ENCODE assay signal across 33 mouse cellular contexts in genomic region chr11:26721173-26721572, GRCm38 (mm10).
"Had no signal": no experiment of that assay in that cellular context is flagged by ENCODE, and none has a peak within 500 bp of the region (broad histone marks: within the 10 kb centered on the region; RNA-seq: fewer than 3 reads in every experiment).

No protein-coding gene starts in this region.

- H3K4me1 ChIP-seq: heart, embryonic 10.5 days; heart, embryonic 12.5 days; heart, embryonic 13.5 days; heart, embryonic 15.5 days; hindbrain, embryonic 10.5 days; hindbrain, embryonic 12.5 days; hindbrain, embryonic 13.5 days; hindbrain, embryonic 15.5 days; kidney, embryonic 15.5 days had no signal

- ATAC-seq: hindbrain, embryonic 16.5 days; hindbrain, postnatal 0 days; inflammation-experienced regulatory T-cells, adult 6 months had no signal

- H3K9me3 ChIP-seq: heart, embryonic 10.5 days; heart, embryonic 12.5 days; heart, embryonic 13.5 days; heart, embryonic 15.5 days; hindbrain, embryonic 10.5 days; hindbrain, embryonic 12.5 days; hindbrain, embryonic 13.5 days; hindbrain, embryonic 15.5 days; kidney, embryonic 15.5 days had no signal

- H3K4me2 ChIP-seq: heart, embryonic 11.5 days; heart, embryonic 12.5 days; heart, embryonic 13.5 days; heart, embryonic 15.5 days; hindbrain, embryonic 12.5 days; hindbrain, embryonic 13.5 days; hindbrain, embryonic 14.5 days; hindbrain, embryonic 15.5 days; kidney, embryonic 15.5 days had no signal

- H3K4me3 ChIP-seq: heart, embryonic 10.5 days; heart, embryonic 12.5 days; heart, embryonic 13.5 days; heart, embryonic 15.5 days; hindbrain, embryonic 10.5 days; hindbrain, embryonic 12.5 days; hindbrain, embryonic 13.5 days; hindbrain, embryonic 15.5 days; kidney, embryonic 15.5 days; layer of hippocampus, adult 2 months; left cerebral cortex, adult 2 months had no signal

- H3K9ac ChIP-seq: heart, embryonic 12.5 days; heart, embryonic 13.5 days; heart, embryonic 15.5 days; hindbrain, embryonic 12.5 days; hindbrain, embryonic 13.5 days; hindbrain, embryonic 14.5 days; hindbrain, embryonic 15.5 days; kidney, embryonic 15.5 days had no signal

- H3K27ac ChIP-seq: heart, embryonic 10.5 days; heart, embryonic 13.5 days; heart, embryonic 15.5 days; hindbrain, embryonic 10.5 days; hindbrain, embryonic 12.5 days; hindbrain, embryonic 13.5 days; hindbrain, embryonic 14.5 days; hindbrain, embryonic 15.5 days; hindbrain, postnatal 0 days; kidney, embryonic 15.5 days; kidney, postnatal 0 days; layer of hippocampus, adult 2 months; left cerebral cortex, adult 2 months had no signal

- DNase-seq: heart, postnatal 10 days; heart, postnatal 14 days; heart, postnatal 36 days; heart, postnatal 4 days; kidney, adult 11 months; kidney, adult 18-20 months; kidney, adult 2 months; kidney, adult 8-10 months; kidney, adult 9 months; kidney, postnatal 10 days; kidney, postnatal 14 days; kidney, postnatal 25 days; kidney, postnatal 36 days; kidney, postnatal 4 days; layer of hippocampus, adult 9-11 months; layer of hippocampus, postnatal 36 days had no signal

- H3K36me3 ChIP-seq: heart, embryonic 10.5 days; heart, embryonic 12.5 days; heart, embryonic 13.5 days; heart, embryonic 15.5 days; hindbrain, embryonic 10.5 days; hindbrain, embryonic 12.5 days; hindbrain, embryonic 13.5 days; hindbrain, embryonic 15.5 days; kidney, embryonic 15.5 days had no signal

- H3K27me3 ChIP-seq: heart, embryonic 12.5 days; heart, embryonic 13.5 days; heart, embryonic 15.5 days; hindbrain, embryonic 12.5 days; hindbrain, embryonic 13.5 days; hindbrain, embryonic 15.5 days; kidney, embryonic 15.5 days had no signal
